Mouse (Mus musculus): ENCODE results near the gene Wdr82. TPM values are rescaled to one million over a fixed set of nuclear protein-coding genes. Genes with fewer than 3 reads are reported as not detected.
A peak's percentile ranks its signal among the peaks of the same experiment; 100 is the strongest.

The Wdr82 gene
- polyA plus RNA-seq, 1 experiment, result 49.6 TPM

DNA sequence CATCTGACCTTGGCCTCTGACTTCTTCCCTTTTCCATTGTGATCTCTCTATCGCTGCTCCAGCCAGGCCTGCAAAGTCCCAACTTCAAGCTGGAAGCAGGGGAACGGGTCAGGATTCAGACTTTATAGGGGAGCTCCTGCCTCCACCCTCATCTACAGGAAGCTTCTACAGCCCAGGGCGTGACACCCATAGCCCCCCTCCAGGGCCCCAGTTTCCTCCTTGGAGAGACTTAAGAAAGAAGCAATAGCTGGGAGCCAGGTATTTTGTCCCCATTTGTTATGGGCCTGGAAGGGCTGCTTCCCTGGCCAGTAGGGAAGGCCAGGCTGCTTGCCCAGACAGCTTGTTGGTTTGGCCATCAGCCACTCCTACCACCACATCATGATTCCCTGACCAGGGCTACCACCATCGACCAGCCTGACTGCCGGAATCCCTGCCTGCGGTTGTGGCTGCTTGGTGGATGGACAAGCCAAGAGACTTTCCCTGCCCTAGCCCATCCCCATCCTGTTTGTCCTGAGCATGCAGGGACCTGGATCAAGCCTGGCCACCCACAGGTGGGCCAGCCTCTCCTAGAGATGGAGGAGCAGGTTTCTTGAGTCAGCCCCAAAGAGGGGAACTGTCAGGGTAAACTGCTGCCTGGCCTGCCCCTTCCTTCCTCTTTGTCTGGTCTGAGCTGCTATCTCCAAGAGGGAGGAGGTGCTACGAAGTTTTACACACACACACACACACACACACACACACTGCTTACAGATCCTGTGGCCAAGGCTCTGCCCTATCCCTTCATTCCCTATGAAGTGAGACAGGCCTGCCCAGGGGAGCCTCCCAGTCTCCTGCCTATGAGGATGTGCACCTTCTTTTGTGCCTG lies 33.5 kb downstream of the Wdr82 start:
- Histone ChIP-seq H3K27me3 (ENCODE audit: control insufficient read depth, insufficient read depth, insufficient read length) (no peaks in the 10 kb centered on the region), H3K4me3 (ENCODE audit: insufficient read depth, poor library complexity, severe bottlenecking) (no peak overlapping the region), H3K79me2 (ENCODE audit: control insufficient read depth, insufficient read depth) (no peaks in the 10 kb centered on the region), H3K36me3 (ENCODE audit: control insufficient read depth, insufficient read depth) (no peaks in the 10 kb centered on the region), H3ac (ENCODE audit: control insufficient read depth, insufficient read length, low read depth) (no peak overlapping the region), H3K79me3 (ENCODE audit: low read depth) (no peaks in the 10 kb centered on the region)
- TF ChIP-seq FOSL1 (IDR thresholded peaks at IDR 0.05; ENCODE audit: insufficient read depth, low read length, poor library complexity, severe bottlenecking) (no peak), USF1 (IDR thresholded peaks at IDR 0.05; ENCODE audit: low read depth) (no peak), MAX (IDR thresholded peaks at IDR 0.05) (no peak), MYOD1 (IDR thresholded peaks at IDR 0.05; ENCODE audit: control insufficient read depth, insufficient read length, low read depth) (no peak), CEBPB (IDR thresholded peaks at IDR 0.05; ENCODE audit: low read depth) (no peak), CTCF (IDR thresholded peaks at IDR 0.05; ENCODE audit: control insufficient read depth, insufficient read depth, insufficient read length) (no peak), MYOG (IDR thresholded peaks at IDR 0.05; ENCODE audit: control insufficient read depth, extremely low read depth, insufficient read length) (no peak)

GRCm38 (mm10) chr9:106205713-106206290 lies 35.1 kb downstream of the Wdr82 start:
- no peaks in the 10 kb centered on the region for H3K36me3 ChIP-seq (ENCODE audit: control insufficient read depth, insufficient read depth)
- H3K27me3 ChIP-seq (ENCODE audit: control insufficient read depth, insufficient read depth, insufficient read length), result no peaks in the 10 kb centered on the region
- no peak overlapping the region for H3K4me3 ChIP-seq (ENCODE audit: insufficient read depth, poor library complexity, severe bottlenecking)
- no peaks in the 10 kb centered on the region for H3K79me3 ChIP-seq (ENCODE audit: low read depth)
- TF ChIP-seq MYOD1 (IDR thresholded peaks at IDR 0.05; ENCODE audit: control insufficient read depth, insufficient read length, low read depth) (no peak), FOSL1 (IDR thresholded peaks at IDR 0.05; ENCODE audit: insufficient read depth, low read length, poor library complexity, severe bottlenecking) (no peak), MAX (IDR thresholded peaks at IDR 0.05) (no peak), USF1 (IDR thresholded peaks at IDR 0.05; ENCODE audit: low read depth) (no peak), MYOG (IDR thresholded peaks at IDR 0.05; ENCODE audit: control insufficient read depth, extremely low read depth, insufficient read length) (no peak), CTCF (IDR thresholded peaks at IDR 0.05; ENCODE audit: control insufficient read depth, insufficient read depth, insufficient read length) (no peak), CEBPB (IDR thresholded peaks at IDR 0.05; ENCODE audit: low read depth) (no peak)
- no peaks in the 10 kb centered on the region for H3K79me2 ChIP-seq (ENCODE audit: control insufficient read depth, insufficient read depth)
- H3ac ChIP-seq (ENCODE audit: control insufficient read depth, insufficient read length, low read depth), result no peak overlapping the region

DNA sequence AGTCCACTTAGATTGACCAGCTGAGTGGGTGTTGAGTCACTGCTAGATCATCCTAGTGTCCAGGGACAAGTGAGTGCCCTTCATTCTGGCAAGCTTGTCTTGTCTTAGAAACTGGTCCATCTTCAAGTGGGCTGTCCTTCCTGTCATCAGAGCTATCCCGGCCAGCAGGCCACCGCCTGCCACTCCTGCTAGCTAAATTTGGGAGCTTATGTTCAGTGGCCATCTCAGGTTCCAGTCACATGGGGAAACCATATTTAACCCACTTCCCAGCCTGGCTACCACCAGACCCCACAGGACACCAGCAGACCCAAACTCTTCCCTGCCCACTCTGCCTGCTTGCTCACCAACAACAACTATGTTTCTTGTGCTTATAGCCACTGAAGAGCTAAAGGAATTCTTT lies 35.8 kb downstream of the Wdr82 start:
- Histone ChIP-seq H3K79me2 (ENCODE audit: control insufficient read depth, insufficient read depth) (no peaks in the 10 kb centered on the region), H3ac (ENCODE audit: control insufficient read depth, insufficient read length, low read depth) (no peak overlapping the region), H3K79me3 (ENCODE audit: low read depth) (no peaks in the 10 kb centered on the region), H3K27me3 (ENCODE audit: control insufficient read depth, insufficient read depth, insufficient read length) (no peaks in the 10 kb centered on the region), H3K36me3 (ENCODE audit: control insufficient read depth, insufficient read depth) (no peaks in the 10 kb centered on the region), H3K4me3 (ENCODE audit: insufficient read depth, poor library complexity, severe bottlenecking) (no peak overlapping the region)
- TF ChIP-seq USF1 (IDR thresholded peaks at IDR 0.05; ENCODE audit: low read depth) (peak; percentile 54), MYOG (IDR thresholded peaks at IDR 0.05; ENCODE audit: control insufficient read depth, extremely low read depth, insufficient read length) (no peak)

GRCm38 (mm10) chr9:106208181-106208580 lies 37.5 kb downstream of the Wdr82 start:
- no peak overlapping the region for H3ac ChIP-seq (ENCODE audit: control insufficient read depth, insufficient read length, low read depth)
- TF ChIP-seq MAX (IDR thresholded peaks at IDR 0.05) (no peak), CEBPB (IDR thresholded peaks at IDR 0.05; ENCODE audit: low read depth) (no peak), MYOG (IDR thresholded peaks at IDR 0.05; ENCODE audit: control insufficient read depth, extremely low read depth, insufficient read length) (no peak), USF1 (IDR thresholded peaks at IDR 0.05; ENCODE audit: low read depth) (no peak), FOSL1 (IDR thresholded peaks at IDR 0.05; ENCODE audit: insufficient read depth, low read length, poor library complexity, severe bottlenecking) (no peak), MYOD1 (IDR thresholded peaks at IDR 0.05; ENCODE audit: control insufficient read depth, insufficient read length, low read depth) (no peak), CTCF (IDR thresholded peaks at IDR 0.05; ENCODE audit: control insufficient read depth, insufficient read depth, insufficient read length) (no peak)
- H3K36me3 ChIP-seq (ENCODE audit: control insufficient read depth, insufficient read depth), result peaks cover 6% of the 10 kb centered on the region
- H3K4me3 ChIP-seq (ENCODE audit: insufficient read depth, poor library complexity, severe bottlenecking), result no peak overlapping the region
- no peaks in the 10 kb centered on the region for H3K27me3 ChIP-seq (ENCODE audit: control insufficient read depth, insufficient read depth, insufficient read length)
- no peaks in the 10 kb centered on the region for H3K79me3 ChIP-seq (ENCODE audit: low read depth)
- no peaks in the 10 kb centered on the region for H3K79me2 ChIP-seq (ENCODE audit: control insufficient read depth, insufficient read depth)

DNA sequence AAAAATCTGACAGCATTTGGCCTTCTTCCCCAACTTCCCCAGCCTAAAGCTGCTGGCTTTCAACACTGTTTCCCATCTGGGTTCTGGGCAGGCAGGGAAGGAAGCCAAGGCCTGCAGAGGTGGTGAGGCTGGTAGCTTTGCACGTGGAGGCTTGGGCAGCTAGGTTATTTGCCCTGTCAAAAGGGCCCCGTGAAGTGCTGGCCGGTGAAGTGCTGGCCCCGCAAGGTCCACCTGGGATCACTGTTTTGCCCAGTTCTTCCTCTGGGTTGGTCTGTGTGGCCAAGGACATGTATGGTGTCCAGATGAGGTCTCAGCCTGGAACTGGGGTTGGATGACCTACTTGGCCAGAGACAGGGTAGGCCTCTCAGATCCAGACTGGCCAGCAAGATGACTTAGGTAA lies 39.2 kb downstream of the Wdr82 start:
- Histone ChIP-seq H3K27me3 (ENCODE audit: control insufficient read depth, insufficient read depth, insufficient read length) (no peaks in the 10 kb centered on the region), H3K4me3 (ENCODE audit: insufficient read depth, poor library complexity, severe bottlenecking) (no peak overlapping the region), H3ac (ENCODE audit: control insufficient read depth, insufficient read length, low read depth) (no peak overlapping the region), H3K79me2 (ENCODE audit: control insufficient read depth, insufficient read depth) (no peaks in the 10 kb centered on the region), H3K36me3 (ENCODE audit: control insufficient read depth, insufficient read depth) (peaks cover 7% of the 10 kb centered on the region), H3K79me3 (ENCODE audit: low read depth) (no peaks in the 10 kb centered on the region)
- TF ChIP-seq MAX (IDR thresholded peaks at IDR 0.05), result no peak
- TF ChIP-seq MYOD1 (IDR thresholded peaks at IDR 0.05; ENCODE audit: control insufficient read depth, insufficient read length, low read depth), result no peak
- TF ChIP-seq USF1 (IDR thresholded peaks at IDR 0.05; ENCODE audit: low read depth), result no peak
- TF ChIP-seq CEBPB (IDR thresholded peaks at IDR 0.05; ENCODE audit: low read depth), result no peak
- TF ChIP-seq MYOG (IDR thresholded peaks at IDR 0.05; ENCODE audit: control insufficient read depth, extremely low read depth, insufficient read length), result no peak
- TF ChIP-seq FOSL1 (IDR thresholded peaks at IDR 0.05; ENCODE audit: insufficient read depth, low read length, poor library complexity, severe bottlenecking), result no peak
